Mouse (Mus musculus): ENCODE measurements around the gene Ttc37.

GRCm38 (mm10) chr13:76215397-76215796, 116.9 kb downstream of the Ttc37 start:
- TF ChIP-seq CTCF (IDR thresholded peaks at IDR 0.05; ENCODE audit: low read depth) = peak; percentile 49
- no peak for TF ChIP-seq EP300 (IDR thresholded peaks at IDR 0.05; ENCODE audit: low read depth)

Measured in liver, postnatal 0 days (tissue).